Mouse (Mus musculus) kidney, postnatal 25 days (tissue): Measurements from ENCODE around the gene Tax1bp1.

ENCODE experiments used
- DNase-seq, 2 experiments: peaks; one replicate each; pipeline ENCODE4 v3.0.0; 2021; ENCODE audit warnings: mixed read lengths in 2 of 2

The Tax1bp1 gene

GRCm38 (mm10) chr6:52707815-52708214, 5.7 kb upstream of the Tax1bp1 start:
- DNase-seq, result no peak

- DNase-seq, result no peak
Observed at GRCm38 (mm10) chr6:52712563-52712962, 966 bp upstream of the Tax1bp1 start.

- DNase-seq, result peak; percentile 86 to 93
Observed at GRCm38 (mm10) chr6:52713897-52714509, 474 bp downstream of the Tax1bp1 start.

GRCm38 (mm10) chr6:52717493-52718192, 4.1 kb downstream of the Tax1bp1 start:
- DNase-seq, result no peak

- DNase-seq, result peak; percentile 43 to 81
Observed at GRCm38 (mm10) chr6:52724805-52725439, 11.4 kb downstream of the Tax1bp1 start.

GRCm38 (mm10) chr6:52730338-52730737, 16.8 kb downstream of the Tax1bp1 start:
- DNase-seq, result no peak

GRCm38 (mm10) chr6:52734630-52735029, 21.1 kb downstream of the Tax1bp1 start:
- DNase-seq, result no peak

- no peak for DNase-seq
Observed at GRCm38 (mm10) chr6:52752832-52753231, 39.3 kb downstream of the Tax1bp1 start.

GRCm38 (mm10) chr6:52765206-52765605, 51.7 kb downstream of the Tax1bp1 start:
- no peak for DNase-seq

GRCm38 (mm10) chr6:52770789-52771188, 57.3 kb downstream of the Tax1bp1 start:
- no peak for DNase-seq

GRCm38 (mm10) chr6:52773132-52773531, 59.6 kb downstream of the Tax1bp1 start:
- no peak for DNase-seq

GRCm38 (mm10) chr6:52775350-52775749, 61.8 kb downstream of the Tax1bp1 start:
- no peak for DNase-seq

GRCm38 (mm10) chr6:52775956-52776355, 62.4 kb downstream of the Tax1bp1 start:
- DNase-seq, result no peak

- DNase-seq, result no peak
Observed at GRCm38 (mm10) chr6:52777034-52777433, 63.5 kb downstream of the Tax1bp1 start.

GRCm38 (mm10) chr6:52778523-52778922, 65.0 kb downstream of the Tax1bp1 start:
- DNase-seq, result no peak

- no peak for DNase-seq
Observed at GRCm38 (mm10) chr6:52779546-52779945, 66.0 kb downstream of the Tax1bp1 start.

GRCm38 (mm10) chr6:52790316-52790715, 76.8 kb downstream of the Tax1bp1 start:
- DNase-seq, result no peak

- no peak for DNase-seq
Observed at GRCm38 (mm10) chr6:52790781-52791180, 77.3 kb downstream of the Tax1bp1 start.

GRCm38 (mm10) chr6:52792455-52792854, 78.9 kb downstream of the Tax1bp1 start:
- DNase-seq, result no peak

- DNase-seq, result no peak
Observed at GRCm38 (mm10) chr6:52795029-52795841, 81.7 kb downstream of the Tax1bp1 start.

- peak; percentile 42 to 53 for DNase-seq
Observed at GRCm38 (mm10) chr6:52796035-52796598, 82.6 kb downstream of the Tax1bp1 start.

- no peak for DNase-seq
Observed at GRCm38 (mm10) chr6:52796691-52797090, 83.2 kb downstream of the Tax1bp1 start.
